Mouse (Mus musculus): Measurements from ENCODE around the gene Gm14190. TPM values are rescaled to one million over a fixed set of nuclear protein-coding genes. Genes with fewer than 3 reads are reported as not detected.
"Not testable (repeated sequence)": the region's sequence is repeated elsewhere in the genome, so short reads cannot be mapped to it uniquely, and the experiment has no call there.

Gene Gm14190
- total and polyA plus RNA-seq, 2 experiments from 2014 or later, result not detected

GRCm38 (mm10) chr11:99662802-99663201 lies 27.7 kb downstream of the Gm14190 start:
- no peak for ATAC-seq
- Histone ChIP-seq H3K4me3 (ENCODE audit: low read depth, low read length) (no peak overlapping the region), H3K9me3 (ENCODE audit: low read length) (no peaks in the 10 kb centered on the region), H3K4me1 (ENCODE audit: insufficient read depth) (no peaks in the 10 kb centered on the region), H3K9ac (no peak overlapping the region), H3K27ac (ENCODE audit: low read depth, low read length) (no peak overlapping the region), H3K36me3 (ENCODE audit: insufficient read depth) (no peaks in the 10 kb centered on the region), H3K4me2 (ENCODE audit: low read depth) (no peak overlapping the region), H3K27me3 (ENCODE audit: insufficient read depth, low read length) (no peaks in the 10 kb centered on the region)
- TF ChIP-seq CTCF (IDR thresholded peaks at IDR 0.05; ENCODE audit: low read depth), result no peak
- no peak for DNase-seq
- WGBS, result 89% methylated on average over 10 of the region's 10 CpGs

GRCm38 (mm10) chr11:99659256-99659655 lies 31.3 kb downstream of the Gm14190 start:
- no peak for TF ChIP-seq CTCF (IDR thresholded peaks at IDR 0.05; ENCODE audit: low read depth)
- 95% methylated on average over 4 of the region's 4 CpGs for WGBS
- H3K4me1 ChIP-seq (ENCODE audit: insufficient read depth), result no peaks in the 10 kb centered on the region
- no peak overlapping the region for H3K4me3 ChIP-seq (ENCODE audit: low read depth, low read length)
- H3K9me3 ChIP-seq (ENCODE audit: low read length), result no peaks in the 10 kb centered on the region
- no peak overlapping the region for H3K4me2 ChIP-seq (ENCODE audit: low read depth)
- ATAC-seq (no peak), DNase-seq (no peak)
- no peak overlapping the region for H3K27ac ChIP-seq (ENCODE audit: low read depth, low read length)
- no peak overlapping the region for H3K9ac ChIP-seq
- no peaks in the 10 kb centered on the region for H3K27me3 ChIP-seq (ENCODE audit: insufficient read depth, low read length)
- H3K36me3 ChIP-seq (ENCODE audit: insufficient read depth), result no peaks in the 10 kb centered on the region

GRCm38 (mm10) chr11:99658467-99659010 lies 32.0 kb downstream of the Gm14190 start, which contains the start of gene Gm11563:
Gm11563 (minus strand) TSS chr11:99658960.
- not testable (repeated sequence) for DNase-seq; H3K27me3 ChIP-seq (ENCODE audit: insufficient read depth, low read length); H3K4me1 ChIP-seq (ENCODE audit: insufficient read depth); H3K4me2 ChIP-seq (ENCODE audit: low read depth); ATAC-seq; H3K4me3 ChIP-seq (ENCODE audit: low read depth, low read length); H3K27ac ChIP-seq (ENCODE audit: low read depth, low read length); H3K36me3 ChIP-seq (ENCODE audit: insufficient read depth); H3K9ac ChIP-seq; H3K9me3 ChIP-seq (ENCODE audit: low read length)
- 66% methylated on average over 10 of the region's 10 CpGs for WGBS

GRCm38 (mm10) chr11:99657051-99657450 lies 33.5 kb downstream of the Gm14190 start:
- 47% methylated on average over 5 of the region's 5 CpGs for WGBS
- H3K36me3 ChIP-seq (ENCODE audit: insufficient read depth), result no peaks in the 10 kb centered on the region
- H3K4me1 ChIP-seq (ENCODE audit: insufficient read depth), result no peaks in the 10 kb centered on the region
- H3K4me3 ChIP-seq (ENCODE audit: low read depth, low read length), result no peak overlapping the region
- H3K9ac ChIP-seq, result no peak overlapping the region
- no peak for TF ChIP-seq CTCF (IDR thresholded peaks at IDR 0.05; ENCODE audit: low read depth)
- no peak for ATAC-seq
- DNase-seq, result no peak
- H3K27ac ChIP-seq (ENCODE audit: low read depth, low read length), result no peak overlapping the region
- H3K27me3 ChIP-seq (ENCODE audit: insufficient read depth, low read length), result no peaks in the 10 kb centered on the region
- H3K4me2 ChIP-seq (ENCODE audit: low read depth), result no peak overlapping the region
- no peaks in the 10 kb centered on the region for H3K9me3 ChIP-seq (ENCODE audit: low read length)

GRCm38 (mm10) chr11:99650136-99650535 lies 40.4 kb downstream of the Gm14190 start, which contains the start of gene Gm11555:
Gm11555 (minus strand) TSS chr11:99650236.
- DNase-seq (no peak), ATAC-seq (no peak)
- no peak within 1 kb of the TSS for H3K9ac ChIP-seq
- 87% methylated on average over 2 of the region's 2 CpGs for WGBS
- TF ChIP-seq CTCF (IDR thresholded peaks at IDR 0.05; ENCODE audit: low read depth), result no peak
- no peaks in the 10 kb centered on the region for H3K36me3 ChIP-seq (ENCODE audit: insufficient read depth)
- H3K27me3 ChIP-seq (ENCODE audit: insufficient read depth, low read length), result no peaks in the 10 kb centered on the region
- no peak within 1 kb of the TSS for H3K27ac ChIP-seq (ENCODE audit: low read depth, low read length)
- H3K4me1 ChIP-seq (ENCODE audit: insufficient read depth), result no peaks in the 10 kb centered on the region
- no peak within 1 kb of the TSS for H3K4me3 ChIP-seq (ENCODE audit: low read depth, low read length)
- no peaks in the 10 kb centered on the region for H3K9me3 ChIP-seq (ENCODE audit: low read length)
- no peak within 1 kb of the TSS for H3K4me2 ChIP-seq (ENCODE audit: low read depth)

GRCm38 (mm10) chr11:99646444-99646843 lies 44.1 kb downstream of the Gm14190 start:
- no peak overlapping the region for H3K4me3 ChIP-seq (ENCODE audit: low read depth, low read length)
- H3K4me1 ChIP-seq (ENCODE audit: insufficient read depth), result no peaks in the 10 kb centered on the region
- H3K27ac ChIP-seq (ENCODE audit: low read depth, low read length), result no peak overlapping the region
- H3K4me2 ChIP-seq (ENCODE audit: low read depth), result no peak overlapping the region
- no peaks in the 10 kb centered on the region for H3K27me3 ChIP-seq (ENCODE audit: insufficient read depth, low read length)
- no peaks in the 10 kb centered on the region for H3K9me3 ChIP-seq (ENCODE audit: low read length)
- no peak for TF ChIP-seq CTCF (IDR thresholded peaks at IDR 0.05; ENCODE audit: low read depth)
- DNase-seq, result peak; percentile 17
- H3K9ac ChIP-seq, result no peak overlapping the region
- ATAC-seq, result no peak
- 70% methylated on average over 15 of the region's 15 CpGs for WGBS
- no peaks in the 10 kb centered on the region for H3K36me3 ChIP-seq (ENCODE audit: insufficient read depth)

GRCm38 (mm10) chr11:99644351-99644750 lies 46.2 kb downstream of the Gm14190 start:
- H3K4me2 ChIP-seq (ENCODE audit: low read depth), result no peak overlapping the region
- TF ChIP-seq CTCF (IDR thresholded peaks at IDR 0.05; ENCODE audit: low read depth), result no peak
- H3K4me1 ChIP-seq (ENCODE audit: insufficient read depth), result no peaks in the 10 kb centered on the region
- no peaks in the 10 kb centered on the region for H3K36me3 ChIP-seq (ENCODE audit: insufficient read depth)
- H3K9ac ChIP-seq, result no peak overlapping the region
- ATAC-seq (no peak), DNase-seq (peak; percentile 63)
- no peak overlapping the region for H3K27ac ChIP-seq (ENCODE audit: low read depth, low read length)
- no peak overlapping the region for H3K4me3 ChIP-seq (ENCODE audit: low read depth, low read length)
- H3K9me3 ChIP-seq (ENCODE audit: low read length), result no peaks in the 10 kb centered on the region
- 47% methylated on average over 3 of the region's 3 CpGs for WGBS
- H3K27me3 ChIP-seq (ENCODE audit: insufficient read depth, low read length), result no peaks in the 10 kb centered on the region

- not testable (repeated sequence) for H3K9me3 ChIP-seq (ENCODE audit: low read length); H3K4me1 ChIP-seq (ENCODE audit: insufficient read depth); H3K36me3 ChIP-seq (ENCODE audit: insufficient read depth); H3K9ac ChIP-seq; H3K27ac ChIP-seq (ENCODE audit: low read depth, low read length); H3K27me3 ChIP-seq (ENCODE audit: insufficient read depth, low read length); DNase-seq; H3K4me3 ChIP-seq (ENCODE audit: low read depth, low read length); ATAC-seq; H3K4me2 ChIP-seq (ENCODE audit: low read depth)
- WGBS, result 84% methylated on average over 9 of the region's 9 CpGs
Observed at GRCm38 (mm10) chr11:99643635-99644139, 46.9 kb downstream of the Gm14190 start, which contains the start of gene Krtap4-7. Krtap4-7 (minus strand) TSS chr11:99644089.
